Mouse (Mus musculus) forebrain, embryonic 15.5 days (tissue): ENCODE results near the gene Cntfr. TPM values are rescaled to one million over a fixed set of nuclear protein-coding genes. Genes with fewer than 3 reads are reported as not detected.
"Not testable (repeated sequence)": the region's sequence is repeated elsewhere in the genome, so short reads cannot be mapped to it uniquely, and the experiment has no call there.

Source experiments
- ATAC-seq: fragments of 200-750 bp; cut with Nextera tagmentation; replicated peaks from 2 replicates; pipeline ENCODE4 v1.8.0; 2017; ENCODE audit warnings: mild to moderate bottlenecking, moderate TSS enrichment, moderate library complexity
- H3K27ac ChIP-seq: fragments of 300-500 bp; sonication (generic); replicated peaks from 2 replicates; pipeline ENCODE4 v1.5.1; 2015; ENCODE audit warnings: mild to moderate bottlenecking, inconsistent platforms
- H3K27me3 ChIP-seq: fragments of 300-500 bp; sonication (generic); 2 replicates; pipeline ENCODE4 v1.6.1; 2015; ENCODE audit warnings: inconsistent platforms
- H3K36me3 ChIP-seq: fragments of 300-500 bp; sonication (generic); 2 replicates; pipeline ENCODE4 v1.6.1; 2015; ENCODE audit warnings: mild to moderate bottlenecking, inconsistent platforms
- H3K4me1 ChIP-seq: fragments of 300-500 bp; sonication (generic); 2 replicates; pipeline ENCODE4 v1.6.1; 2015; ENCODE audit warnings: inconsistent platforms
- H3K4me2 ChIP-seq: fragments of 300-500 bp; sonication (generic); replicated peaks from 2 replicates; pipeline ENCODE4 v1.6.1; 2015; ENCODE audit warnings: mild to moderate bottlenecking, inconsistent platforms
- H3K4me3 ChIP-seq: fragments of 300-500 bp; sonication (generic); 2 replicates; pipeline ENCODE4 v1.5.1; 2015; ENCODE audit warnings: mild to moderate bottlenecking, inconsistent platforms
- H3K9ac ChIP-seq: fragments of 300-500 bp; sonication (generic); replicated peaks from 2 replicates; pipeline ENCODE4 v1.6.1; 2015; ENCODE audit warnings: mild to moderate bottlenecking, inconsistent platforms
- H3K9me3 ChIP-seq: fragments of 300-500 bp; sonication (generic); 2 replicates; pipeline ENCODE4 v1.6.1; 2016; ENCODE audit warnings: inconsistent platforms
- WGBS: fragments of 180-500 bp; shearing (Covaris S2); methylation state at CpG from one replicate; pipeline ENCODE4 v1.1.7; 2015; ENCODE audit warnings: mixed read lengths; 5-methylcytosine and 5-hydroxymethylcytosine counted together
- polyA plus RNA-seq: library from polyadenylated mRNA; unstranded; fragments of >200 nt; fragmentation: Nextera tagmentation; extraction: Ambion mirVana; gene quantifications from 2 replicates; pipeline ENCODE4 v1.2.1, GENCODE M21; 2015

Cntfr gene
- 15.8 and 16.6 TPM in 2 replicates for polyA plus RNA-seq

DNA sequence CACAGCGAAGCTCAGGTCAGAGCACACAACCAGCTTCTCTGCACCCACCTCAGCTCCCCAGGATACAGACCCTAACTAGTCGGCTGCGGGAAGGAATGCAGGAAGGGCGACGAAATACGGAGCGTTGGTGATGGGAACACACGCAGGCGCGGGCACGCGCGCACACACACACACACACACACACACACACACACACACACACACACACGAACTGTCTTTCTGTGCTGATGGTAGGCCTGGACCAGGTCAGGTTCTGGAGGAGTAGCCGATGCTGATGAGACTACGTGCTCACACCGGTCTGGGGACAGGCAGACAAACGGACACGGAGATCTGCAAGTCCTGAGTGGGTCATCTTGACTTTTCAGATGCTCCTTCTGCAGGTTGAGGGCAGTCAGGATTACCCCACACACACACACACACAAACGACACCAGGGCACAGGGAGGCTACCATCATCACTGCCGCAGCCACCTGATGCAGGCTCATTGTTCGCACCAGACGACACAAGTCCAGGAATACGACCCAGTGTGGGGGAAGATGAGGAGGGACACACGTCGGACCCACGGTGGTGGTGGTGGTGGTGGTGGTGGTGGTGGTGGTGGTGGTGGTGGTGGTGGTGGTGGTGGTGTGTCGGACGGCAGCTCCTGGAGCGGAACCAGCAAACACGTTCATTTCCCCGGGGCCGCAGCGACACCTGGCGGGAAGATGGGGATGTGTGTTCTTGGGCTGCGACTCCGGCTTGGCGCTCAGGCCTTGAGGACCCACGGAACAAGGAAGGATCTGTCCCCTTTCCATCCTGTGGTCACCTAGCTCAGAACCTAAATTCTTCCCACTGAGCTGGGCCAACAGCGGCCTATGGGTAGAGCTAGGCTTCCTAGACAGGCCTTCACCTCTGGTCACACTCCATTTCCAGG, at the start of gene Cntfr:
Gene Cntfr (minus strand): TSS at position 160 of the 912 bp plus-strand sequence.
- 16% methylated on average over 39 of the region's 40 CpGs for WGBS
- Histone ChIP-seq H3K4me2 (peak within 1 kb of the TSS; percentile 38), H3K4me3 (peak within 1 kb of the TSS; percentile 23)
- H3K27ac ChIP-seq, H3K4me1 ChIP-seq, H3K36me3 ChIP-seq, H3K9ac ChIP-seq, H3K9me3 ChIP-seq, ATAC-seq, H3K27me3 ChIP-seq: not testable (repeated sequence)

DNA sequence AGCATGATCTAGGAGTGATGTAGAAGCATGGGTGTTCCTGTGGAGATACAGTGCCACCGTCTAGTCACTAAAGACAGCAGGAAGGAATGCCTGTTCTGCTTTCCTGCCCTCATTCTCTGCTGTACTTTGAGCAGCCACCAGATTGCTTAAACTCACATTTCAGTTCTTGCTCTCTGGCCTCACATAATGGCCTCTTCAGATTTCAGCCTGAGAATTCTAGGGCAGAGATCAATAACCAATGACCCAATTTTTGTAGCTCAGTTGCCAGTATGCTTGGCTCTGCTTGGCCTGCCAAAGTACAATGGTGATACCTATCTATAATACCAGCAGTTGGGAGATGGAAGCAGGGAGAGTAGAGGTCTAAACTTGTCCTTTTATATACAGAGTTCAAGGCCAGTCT, 48.1 kb upstream of the Cntfr start:
- no peaks in the 10 kb centered on the region for H3K27me3 ChIP-seq
- no peak for ATAC-seq
- no peak overlapping the region for H3K27ac ChIP-seq
- H3K36me3 ChIP-seq: no peaks in the 10 kb centered on the region
- H3K4me3 ChIP-seq: no peak overlapping the region
- H3K4me1 ChIP-seq: peaks cover 11% of the 10 kb centered on the region
- no peak overlapping the region for H3K9ac ChIP-seq
- H3K9me3 ChIP-seq: peaks cover 8% of the 10 kb centered on the region
- WGBS: 88% methylated on average over 1 of the region's 1 CpGs
- H3K4me2 ChIP-seq: no peak overlapping the region

- peaks cover 8% of the 10 kb centered on the region for H3K9me3 ChIP-seq
- no peak overlapping the region for H3K4me3 ChIP-seq
- H3K27me3 ChIP-seq: no peaks in the 10 kb centered on the region
- H3K9ac ChIP-seq: no peak overlapping the region
- WGBS: 72% methylated on average over 2 of the region's 2 CpGs
- ATAC-seq: no peak
- peaks cover 20% of the 10 kb centered on the region for H3K4me1 ChIP-seq
- H3K4me2 ChIP-seq: no peak overlapping the region
- no peaks in the 10 kb centered on the region for H3K36me3 ChIP-seq
- no peak overlapping the region for H3K27ac ChIP-seq
Observed at GRCm38 (mm10) chr4:41744131-41744530, 47.2 kb upstream of the Cntfr start.

DNA sequence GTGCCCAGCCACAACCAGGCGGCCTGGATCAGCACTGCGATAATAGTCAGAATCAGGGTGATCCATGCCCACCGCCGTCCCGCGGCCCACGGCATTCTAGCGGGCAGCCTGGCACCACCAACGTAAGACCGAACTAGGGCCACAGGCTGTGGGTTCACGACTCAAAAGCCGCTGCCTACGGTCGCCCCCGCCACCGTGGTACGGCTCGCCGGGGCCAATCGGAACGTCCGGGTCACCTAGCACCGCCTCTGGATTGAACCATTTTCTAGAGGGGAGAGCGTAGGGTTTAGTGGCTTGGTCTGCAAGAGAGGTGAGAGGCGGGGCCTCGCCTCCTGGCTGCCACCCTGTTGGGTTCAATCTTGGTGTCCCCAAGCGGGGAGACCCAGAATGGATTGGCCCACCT, 44.3 kb upstream of the Cntfr start:
- H3K27ac ChIP-seq: peak overlapping the region; percentile 80
- H3K4me3 ChIP-seq: peak overlapping the region; percentile 81
- peak; percentile 97 for ATAC-seq
- H3K9ac ChIP-seq: peak overlapping the region; percentile 77
- peak overlapping the region; percentile 88 for H3K4me2 ChIP-seq
- no peaks in the 10 kb centered on the region for H3K27me3 ChIP-seq
- H3K36me3 ChIP-seq: peaks cover 5% of the 10 kb centered on the region; the same call in 1 of the 2 replicates
- H3K9me3 ChIP-seq: peaks cover 3% of the 10 kb centered on the region
- WGBS: under 1% methylated on average over 27 of the region's 27 CpGs
- peaks cover 24% of the 10 kb centered on the region for H3K4me1 ChIP-seq

- WGBS: under 1% methylated on average over 48 of the region's 48 CpGs
- H3K27me3 ChIP-seq: no peaks in the 10 kb centered on the region
Observed at GRCm38 (mm10) chr4:41740380-41741157, 43.7 kb upstream of the Cntfr start.

GRCm38 (mm10) chr4:41739260-41739659, 42.4 kb upstream of the Cntfr start:
- no peak for ATAC-seq
- peaks cover 5% of the 10 kb centered on the region; the same call in 1 of the 2 replicates for H3K36me3 ChIP-seq
- H3K9ac ChIP-seq: no peak overlapping the region
- H3K4me2 ChIP-seq: no peak overlapping the region
- WGBS: 95% methylated on average over 13 of the region's 13 CpGs
- peaks cover 24% of the 10 kb centered on the region for H3K4me1 ChIP-seq
- no peak overlapping the region for H3K4me3 ChIP-seq
- H3K27me3 ChIP-seq: no peaks in the 10 kb centered on the region
- H3K9me3 ChIP-seq: no peaks in the 10 kb centered on the region
- no peak overlapping the region for H3K27ac ChIP-seq

More at GRCm38 (mm10) chr4:41740380-41741157, 43.7 kb upstream of the Cntfr start:
- peak overlapping the region; percentile 81 for H3K4me3 ChIP-seq
- no peaks in the 10 kb centered on the region for H3K9me3 ChIP-seq
- H3K4me2 ChIP-seq: peak overlapping the region; percentile 88
- peaks cover 5% of the 10 kb centered on the region; the same call in 1 of the 2 replicates for H3K36me3 ChIP-seq
- ATAC-seq: peak; percentile 80
- peaks cover 24% of the 10 kb centered on the region for H3K4me1 ChIP-seq
- H3K9ac ChIP-seq: peak overlapping the region; percentile 77
- peak overlapping the region; percentile 80 for H3K27ac ChIP-seq

DNA sequence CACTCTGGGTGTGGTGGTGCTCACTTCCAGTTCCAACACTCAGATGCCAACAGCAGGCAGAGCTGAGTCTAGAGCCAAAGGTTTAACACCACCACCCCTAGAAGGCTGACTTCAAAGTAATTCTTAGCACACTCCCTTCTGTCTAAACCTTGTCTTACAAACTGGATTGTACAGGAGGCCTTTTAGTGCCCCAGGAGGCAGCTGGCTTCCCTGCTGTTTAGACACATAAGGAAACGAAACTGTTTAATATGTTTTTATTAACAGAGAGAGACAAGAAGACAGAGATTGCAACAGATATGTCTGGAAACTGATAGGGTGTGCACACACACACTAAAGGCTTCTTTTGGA, 41.3 kb upstream of the Cntfr start:
- Histone ChIP-seq H3K27ac (no peak overlapping the region), H3K9me3 (no peaks in the 10 kb centered on the region), H3K4me2 (no peak overlapping the region), H3K27me3 (no peaks in the 10 kb centered on the region), H3K9ac (no peak overlapping the region), H3K36me3 (peaks cover 5% of the 10 kb centered on the region; the same call in 1 of the 2 replicates), H3K4me1 (peaks cover 24% of the 10 kb centered on the region), H3K4me3 (no peak overlapping the region)
- WGBS: 73% methylated on average over 1 of the region's 1 CpGs
- no peak for ATAC-seq

- Histone ChIP-seq H3K4me2 (no peak overlapping the region), H3K4me3 (no peak overlapping the region), H3K9ac (no peak overlapping the region), H3K36me3 (peaks cover 5% of the 10 kb centered on the region; the same call in 1 of the 2 replicates), H3K27ac (no peak overlapping the region), H3K9me3 (no peaks in the 10 kb centered on the region), H3K4me1 (peaks cover 24% of the 10 kb centered on the region), H3K27me3 (peaks cover under 1% of the 10 kb centered on the region; the same call in 1 of the 2 replicates)
- WGBS: 50% methylated on average over 8 of the region's 8 CpGs
- peak; percentile 39; the same call in 1 of the 2 replicates for ATAC-seq
Observed at GRCm38 (mm10) chr4:41737602-41738255, 40.8 kb upstream of the Cntfr start.

GRCm38 (mm10) chr4:41731052-41731765, 34.3 kb upstream of the Cntfr start, which contains the start of gene Arid3c:
Gene Arid3c, minus strand, starts transcription at chr4:41731142.
- H3K27ac ChIP-seq: no peak within 1 kb of the TSS
- no peak for ATAC-seq
- H3K4me2 ChIP-seq: peak within 1 kb of the TSS; percentile 58
- WGBS: 1% methylated on average over 50 of the region's 50 CpGs
- H3K36me3 ChIP-seq: no peaks in the 10 kb centered on the region
- 0 out of 2 replicates have a peak within 1 kb of the TSS, but pooled peaks have one; percentile 30 for H3K9ac ChIP-seq
- H3K4me3 ChIP-seq: peak within 1 kb of the TSS; percentile 33
- H3K9me3 ChIP-seq: no peaks in the 10 kb centered on the region
- H3K4me1 ChIP-seq: peaks cover 23% of the 10 kb centered on the region
- peaks cover 37% of the 10 kb centered on the region for H3K27me3 ChIP-seq

GRCm38 (mm10) chr4:41726826-41727621, 30.1 kb upstream of the Cntfr start:
- 4% methylated on average over 20 of the region's 20 CpGs for WGBS
- peak overlapping the region; percentile 34 for H3K4me2 ChIP-seq
- H3K27me3 ChIP-seq: peaks cover 54% of the 10 kb centered on the region
- ATAC-seq: no peak; the same call in 1 of the 2 replicates
- H3K4me1 ChIP-seq: peaks cover 40% of the 10 kb centered on the region
- peak overlapping the region; percentile 61 for H3K27ac ChIP-seq
- no peaks in the 10 kb centered on the region for H3K36me3 ChIP-seq
- H3K4me3 ChIP-seq: no peak overlapping the region
- peak overlapping the region; percentile 33; the same call in 1 of the 2 replicates for H3K9ac ChIP-seq
- no peaks in the 10 kb centered on the region for H3K9me3 ChIP-seq
